Mouse (Mus musculus) fibroblast of lung, adult 2 months (primary cell): ENCODE measurements around the gene Tomm20.
"Not testable (repeated sequence)": the region's sequence is repeated elsewhere in the genome, so short reads cannot be mapped to it uniquely, and the experiment has no call there.

Source experiments
- DNase-seq: peaks from one replicate; pipeline ENCODE4 v3.0.0-alpha.2; 2011; ENCODE audit warnings: low read depth

Gene Tomm20

GRCm38 (mm10) chr8:126945730-126946163, at the start of gene Tomm20:
Gene Tomm20, minus strand, starts transcription at chr8:126945844.
- peak; percentile 96 for DNase-seq

DNA sequence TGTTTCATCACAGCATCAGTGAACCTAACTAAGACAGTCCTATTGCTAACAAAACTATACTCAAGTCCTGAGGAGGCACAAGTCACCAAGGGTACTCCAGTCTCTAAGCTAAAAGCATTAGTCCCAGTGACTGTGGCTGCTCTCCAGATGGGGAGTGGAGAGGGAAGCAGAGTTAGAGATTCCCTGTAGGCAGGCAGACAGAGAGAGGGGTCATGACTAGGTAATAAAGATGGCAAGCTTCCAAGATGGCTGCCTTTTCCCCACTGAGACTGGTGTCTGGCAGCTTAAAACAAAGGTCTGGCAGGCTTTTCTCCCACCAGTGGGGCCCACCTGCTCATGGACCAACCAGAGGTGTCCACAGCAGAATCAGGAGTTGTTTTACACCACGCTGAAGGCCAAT, 48.9 kb upstream of the Tomm20 start:
- DNase-seq, result no peak

GRCm38 (mm10) chr8:126989363-126990153, 43.9 kb upstream of the Tomm20 start:
- DNase-seq, result no peak

DNA sequence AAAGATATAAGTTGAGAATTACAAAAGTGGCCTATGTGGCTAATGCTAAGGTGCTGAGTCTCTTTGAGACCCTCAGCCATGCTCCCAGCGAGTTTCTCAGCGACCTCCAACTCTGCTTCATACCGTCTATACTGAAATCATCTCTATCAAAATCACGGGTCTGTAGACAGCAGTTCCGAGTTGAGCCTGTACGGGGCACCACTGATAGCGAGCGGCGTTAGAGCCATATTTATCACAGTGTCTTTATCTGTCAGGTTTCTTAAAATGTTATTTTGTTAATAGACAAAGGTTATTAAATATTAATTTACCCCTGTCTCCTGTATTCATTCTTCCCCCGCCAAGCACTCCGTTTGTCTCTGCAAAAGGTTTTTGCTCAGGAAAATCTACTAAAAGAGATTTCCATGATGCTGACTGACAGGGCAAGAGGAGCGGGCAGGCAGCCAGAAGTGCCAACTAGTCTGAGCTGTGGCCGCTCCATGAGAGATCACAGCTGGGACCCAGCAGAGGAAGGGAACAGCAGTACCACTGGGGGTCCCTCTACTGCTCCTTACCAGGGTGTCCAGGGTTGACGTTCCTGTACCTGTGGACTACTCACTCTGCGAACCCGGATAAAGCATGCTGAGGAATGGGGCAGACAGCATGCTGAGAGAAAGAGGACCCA, 42.8 kb upstream of the Tomm20 start:
- no peak for DNase-seq

DNA sequence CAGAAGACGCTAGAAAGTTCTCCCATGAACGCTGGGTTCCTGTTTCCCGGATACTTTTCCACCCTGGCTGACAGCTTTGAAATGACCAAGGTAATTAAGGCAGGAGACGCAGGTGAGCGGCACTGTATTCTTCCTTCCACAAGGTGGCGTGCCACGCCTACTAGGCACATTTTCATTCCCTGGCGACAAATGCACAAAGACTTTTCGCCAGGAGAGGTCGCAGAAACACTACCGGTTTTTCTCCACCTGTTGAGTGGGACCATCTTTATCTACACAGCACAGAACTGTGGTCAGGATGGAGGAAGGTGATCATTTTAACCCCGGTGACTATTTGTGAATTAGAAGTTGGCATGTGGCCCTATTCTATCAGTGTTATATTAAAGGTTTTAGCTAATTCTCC, 40.9 kb upstream of the Tomm20 start:
- DNase-seq, result peak; percentile 42

DNA sequence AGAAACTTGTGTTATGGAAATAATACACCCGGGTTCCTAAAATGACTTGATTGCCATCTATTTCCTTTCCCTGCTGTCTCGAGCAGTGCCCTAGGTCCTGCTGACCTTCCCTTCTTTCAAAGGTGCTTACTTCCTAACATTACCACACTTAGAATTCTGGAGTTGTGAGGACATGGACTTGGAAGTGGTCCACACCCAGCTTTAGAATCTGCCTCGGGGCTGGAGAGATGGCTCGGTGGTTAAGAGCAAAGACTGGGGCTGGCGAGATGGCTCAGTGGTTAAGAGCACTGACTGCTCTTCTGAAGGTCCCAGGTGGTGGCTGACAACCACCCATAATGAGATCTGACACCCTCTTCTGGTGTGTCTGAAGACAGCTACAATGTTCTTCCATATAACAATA, 34.4 kb upstream of the Tomm20 start:
- no peak for DNase-seq

DNA sequence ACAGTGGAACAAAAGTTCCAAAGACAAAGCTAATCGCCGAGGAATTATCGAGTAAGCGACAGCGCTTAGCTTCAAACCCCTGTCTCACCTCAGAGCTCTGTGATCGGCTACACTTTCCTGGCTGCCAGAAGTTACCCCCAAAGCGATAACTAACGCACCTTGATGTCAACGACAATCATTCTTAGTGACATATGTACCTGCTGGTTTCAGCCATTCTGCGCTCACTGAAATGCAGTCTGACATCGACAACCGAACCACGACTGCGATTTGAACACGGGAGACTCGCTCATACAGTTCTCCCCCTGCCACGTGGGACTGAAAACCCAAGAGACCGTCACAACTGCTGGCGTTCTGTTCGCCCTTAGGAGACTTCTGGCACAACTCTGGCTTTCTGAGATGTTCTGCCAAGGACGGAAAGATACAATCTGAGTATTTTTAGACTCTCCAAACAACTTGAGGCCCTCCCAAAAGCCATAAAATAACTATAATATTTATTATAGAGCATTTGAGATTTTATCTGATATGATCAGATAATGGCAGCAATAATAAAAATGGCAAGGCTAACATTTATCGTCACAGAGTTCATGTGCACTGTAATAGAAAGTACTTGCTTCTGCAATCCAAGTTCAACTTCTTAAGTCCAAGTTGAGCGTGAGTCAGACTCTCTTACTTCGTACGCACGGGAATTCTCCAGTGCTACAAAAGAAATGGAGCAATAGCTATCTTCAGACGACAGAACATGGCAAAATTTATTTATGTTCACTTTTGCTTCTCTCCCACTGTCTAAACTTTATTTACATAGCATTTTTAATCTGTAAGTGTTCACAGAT, 33.7 kb upstream of the Tomm20 start:
- no peak for DNase-seq

DNA sequence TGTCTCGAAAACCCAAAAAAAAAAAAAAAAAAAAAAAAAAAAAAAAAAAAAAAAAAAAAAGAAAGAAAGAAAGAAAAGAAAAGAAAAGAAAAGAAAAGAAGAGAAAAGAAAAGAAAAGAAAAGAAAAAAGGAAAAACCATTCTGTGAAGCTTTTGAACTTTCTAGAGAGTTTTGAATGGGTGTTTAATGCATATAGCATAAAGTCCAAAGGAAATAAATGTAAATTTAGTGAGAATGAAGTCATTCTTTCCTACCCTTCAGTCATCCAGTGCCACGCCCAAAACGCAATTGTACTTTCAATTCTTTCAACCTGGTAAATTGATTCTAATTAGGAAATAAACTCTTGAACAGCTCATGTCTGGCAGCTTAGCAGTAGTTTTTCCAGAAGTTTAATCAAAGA, 32.9 kb upstream of the Tomm20 start:
- DNase-seq, result not testable (repeated sequence)

DNA sequence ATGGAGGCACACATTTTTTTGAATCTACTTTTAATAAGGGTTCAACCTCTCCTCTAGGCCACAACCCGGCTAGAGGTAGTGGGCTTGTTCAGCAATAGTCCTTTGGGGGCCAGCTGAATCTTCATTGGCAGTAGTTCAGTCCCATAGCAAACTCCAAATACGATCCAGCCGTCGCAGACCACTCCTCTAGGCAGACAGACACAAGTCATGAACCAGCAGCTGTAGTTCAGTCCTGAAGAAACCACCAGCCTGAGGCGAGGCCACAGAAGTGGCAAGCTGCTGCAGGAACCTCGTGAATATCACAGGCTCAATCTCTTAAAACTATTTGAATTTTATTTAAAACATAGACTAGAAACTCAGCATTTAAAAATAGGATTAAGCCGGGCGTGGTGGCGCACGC, 32.4 kb upstream of the Tomm20 start:
- no peak for DNase-seq

DNA sequence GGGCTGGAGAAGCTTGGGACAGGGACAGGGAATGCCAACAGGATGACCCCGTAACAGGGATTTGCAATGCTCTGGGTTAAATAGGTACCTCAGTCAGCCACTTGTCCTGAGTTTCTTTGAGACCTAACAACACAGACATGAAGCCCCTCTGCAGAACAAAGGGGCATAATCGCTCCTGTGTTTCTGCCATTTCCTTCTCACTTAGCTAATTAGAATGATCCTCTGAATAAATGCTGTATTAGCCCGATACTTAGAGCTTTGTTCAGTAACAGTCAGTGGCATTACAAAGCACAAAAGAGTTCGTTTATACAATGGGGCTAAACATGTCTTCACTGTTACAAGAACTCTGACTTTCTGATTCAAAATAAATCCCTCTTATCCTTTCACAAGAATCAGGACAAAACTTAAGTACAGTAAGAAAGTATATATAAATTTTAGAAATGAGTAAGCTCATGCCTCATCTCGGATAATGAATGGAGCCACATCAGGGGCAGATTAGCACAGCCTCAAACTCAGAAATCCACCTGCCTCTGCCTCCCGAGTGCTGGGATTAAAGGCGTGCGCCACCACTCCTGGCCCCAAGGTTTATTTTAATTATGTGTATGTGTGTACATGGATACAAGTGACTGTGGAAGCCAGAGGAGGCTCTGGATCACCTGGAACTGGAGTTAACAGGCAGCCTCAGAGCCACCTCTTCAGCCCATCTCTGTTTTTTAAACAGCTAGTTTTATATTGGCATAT, 31.1 kb upstream of the Tomm20 start:
- no peak for DNase-seq

DNA sequence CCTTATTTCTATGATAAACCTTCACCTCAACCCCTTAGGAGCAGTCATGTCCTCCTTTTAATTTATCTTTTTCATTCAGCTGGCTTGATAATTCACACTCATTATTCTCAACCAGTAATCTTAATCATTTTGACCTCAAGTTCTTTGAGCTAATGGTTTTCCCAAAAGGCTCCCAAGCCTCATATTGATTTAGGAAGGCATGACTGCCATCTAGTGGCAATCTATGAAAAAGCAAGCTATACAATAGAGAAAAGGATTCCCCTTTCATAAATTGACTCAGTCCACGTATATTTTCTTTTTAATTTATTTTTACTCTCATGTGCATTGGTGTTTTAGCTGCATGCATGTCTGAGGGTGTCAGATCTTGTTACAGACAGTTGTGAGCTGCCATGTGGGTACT, 30.1 kb upstream of the Tomm20 start:
- DNase-seq, result no peak

DNA sequence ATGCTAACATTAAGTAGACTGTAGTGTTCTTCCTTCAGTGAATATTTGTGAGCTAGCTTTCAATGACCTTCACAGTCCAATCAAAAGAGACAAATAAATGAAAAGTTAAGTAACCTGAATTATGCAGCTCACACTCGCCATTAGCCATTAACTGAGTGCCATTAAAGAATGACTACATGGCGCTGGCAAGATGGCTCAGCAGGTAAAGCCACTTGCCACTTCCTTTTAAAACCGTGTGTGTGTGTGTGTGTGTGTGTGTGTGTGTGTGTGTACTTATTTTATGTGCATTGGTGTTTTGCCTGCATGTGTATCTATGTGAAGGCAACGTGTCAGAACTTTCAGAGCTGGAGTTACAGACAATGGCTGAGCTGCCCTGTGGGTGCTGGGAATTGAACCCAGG, 28.9 kb upstream of the Tomm20 start:
- no peak for DNase-seq

GRCm38 (mm10) chr8:126973686-126974265, 28.1 kb upstream of the Tomm20 start:
- DNase-seq, result no peak

DNA sequence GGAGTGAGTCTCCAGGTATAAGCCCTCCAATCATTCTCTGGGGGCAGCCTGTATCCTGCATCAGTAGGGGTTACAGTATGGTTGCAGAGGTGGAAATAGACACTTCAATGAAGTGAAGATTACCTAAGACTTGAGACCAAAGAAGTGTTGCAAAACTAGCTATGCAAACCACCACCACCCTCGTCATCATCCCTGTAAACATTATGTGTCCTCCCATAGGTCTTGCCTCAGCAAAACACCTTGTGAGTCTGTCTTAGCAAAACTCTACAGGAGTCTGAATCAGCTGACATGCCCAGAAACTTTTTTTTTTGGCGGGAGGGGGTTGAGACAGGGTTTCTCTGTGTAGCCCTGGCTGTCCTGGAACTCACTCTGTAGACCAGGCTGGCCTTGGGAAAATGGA, 27.0 kb upstream of the Tomm20 start:
- no peak for DNase-seq

- DNase-seq, result no peak
Measured at GRCm38 (mm10) chr8:126972102-126972501, 26.5 kb upstream of the Tomm20 start.

DNA sequence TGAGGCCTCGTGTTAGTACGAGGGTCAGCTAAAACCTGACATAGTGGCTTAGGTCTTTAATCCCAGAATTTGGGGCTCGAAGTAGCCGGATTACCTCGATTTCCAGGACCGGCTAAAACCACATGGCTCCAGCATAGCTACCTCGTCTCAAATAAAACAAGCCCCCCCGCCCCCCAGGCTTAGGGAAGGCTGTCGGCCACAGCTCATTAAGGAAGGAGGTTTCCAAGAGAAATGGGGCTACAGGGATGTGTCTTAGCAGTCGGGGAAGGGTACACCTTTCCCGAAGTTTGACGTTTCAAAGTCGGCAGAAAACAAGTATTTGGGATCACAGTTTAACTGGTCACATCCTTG, 25.6 kb upstream of the Tomm20 start:
- DNase-seq, result no peak

GRCm38 (mm10) chr8:126970579-126971313, 25.1 kb upstream of the Tomm20 start, which contains the start of gene Rbm34:
Gene Rbm34, minus strand, starts transcription at chr8:126971071.
- peak; percentile 97 for DNase-seq

DNA sequence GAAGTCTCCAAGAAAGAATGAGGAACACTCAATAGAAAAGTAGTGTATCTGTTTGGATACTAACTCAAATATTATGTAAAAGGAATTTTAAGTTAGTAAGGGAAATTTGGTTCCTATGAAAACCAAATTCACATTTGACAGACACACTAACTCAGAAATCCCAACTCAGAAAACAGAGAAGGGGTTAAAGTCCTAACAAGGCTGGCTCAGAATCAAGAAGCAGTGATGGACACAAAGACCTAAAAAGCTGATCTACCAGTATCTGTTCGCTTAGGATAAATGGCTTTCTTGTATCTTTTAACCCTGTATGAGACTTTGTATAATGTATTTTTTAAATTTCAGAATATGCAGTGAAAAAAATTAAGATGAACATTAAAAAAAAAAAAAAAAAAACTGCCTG, 23.9 kb upstream of the Tomm20 start:
- no peak for DNase-seq

DNA sequence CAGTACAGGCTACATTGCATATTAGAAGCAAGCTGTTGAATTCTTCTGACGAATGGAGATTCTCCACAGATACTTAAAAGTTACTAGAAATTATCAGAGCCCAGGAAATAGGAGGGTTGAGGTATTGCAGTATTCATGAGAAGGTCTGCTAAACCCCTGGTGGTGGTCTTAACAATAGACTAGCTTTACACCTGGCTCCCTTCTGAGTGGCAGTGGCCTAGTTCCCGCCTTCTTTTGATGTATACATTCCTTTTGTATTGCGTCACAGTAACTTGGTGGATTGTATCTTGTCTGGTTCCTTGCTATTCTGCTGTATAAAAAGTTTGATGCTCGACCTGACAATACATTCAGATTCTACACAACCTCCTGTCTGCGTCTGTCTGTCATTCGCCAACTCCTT, 22.5 kb upstream of the Tomm20 start:
- no peak for DNase-seq

- no peak for DNase-seq
Measured at GRCm38 (mm10) chr8:126965246-126965645, 19.6 kb upstream of the Tomm20 start.

DNA sequence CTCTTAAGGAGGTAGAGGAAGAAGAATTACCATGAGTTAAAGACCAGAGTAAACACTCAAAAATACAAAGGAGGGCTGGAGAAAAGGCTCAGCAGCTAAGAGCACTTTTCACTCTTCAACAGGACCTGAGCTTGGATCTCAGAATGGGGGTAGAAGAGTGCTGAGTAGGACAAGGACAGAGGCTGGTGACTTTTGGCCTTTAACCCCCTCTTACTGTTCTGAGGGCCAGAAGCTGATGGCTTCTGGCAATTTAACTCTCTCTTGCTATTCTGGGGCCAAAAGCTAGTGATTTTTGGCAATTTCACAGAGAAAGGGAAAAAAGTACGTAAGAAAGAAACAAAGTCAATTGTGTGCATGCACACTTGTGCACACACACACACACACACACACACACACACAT, 17.2 kb upstream of the Tomm20 start:
- DNase-seq, result no peak
